Comparison of ENCODE assay signal across 7 mouse cellular contexts in the genomic region with DNA sequence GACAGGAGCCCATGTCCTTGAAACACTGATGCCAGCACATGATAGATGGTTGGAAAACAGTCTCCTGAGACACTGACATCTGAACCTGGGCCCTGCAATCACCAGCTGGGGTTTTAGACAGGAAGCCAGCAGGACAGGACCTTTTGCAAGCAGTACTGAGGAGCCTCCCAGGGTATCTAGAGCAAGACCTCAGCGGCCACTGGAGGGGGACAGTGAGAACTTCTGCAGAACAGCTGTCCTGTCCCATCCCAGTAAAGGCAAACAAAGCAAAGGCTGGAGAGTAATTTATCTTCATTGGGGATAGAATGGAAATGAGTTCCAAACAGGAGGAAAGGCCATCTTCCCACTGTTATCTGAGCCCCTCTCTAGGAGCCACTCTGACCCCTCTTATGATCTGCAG. TPM values are rescaled to one million over a fixed set of nuclear protein-coding genes. Genes with fewer than 3 reads are reported as not detected.
DNase-seq lines count a peak whose midpoint lies in the region; ATAC-seq and TF ChIP-seq lines count a peak whose summit lies in the region.

No protein-coding gene starts in this region.

- H3K27me3 ChIP-seq in lung, embryonic 14.5 days (ENCODE audit: insufficient read depth, low read length) = peaks cover 17% of the 10 kb centered on the region; the same call in 1 of the 2 replicates

- peak; percentile 17 to 43 for DNase-seq in urinary bladder, adult 18-20 months (ENCODE audit: low spot score in 2 of 2)
- DNase-seq in urinary bladder, postnatal 10 days (ENCODE audit: low spot score) = no peak
- peak; percentile 26 for DNase-seq in brain, adult 2 months (ENCODE audit: low read depth, low spot score)
- DNase-seq in heart, postnatal 4 days = peak; percentile 78
- DNase-seq in lung, embryonic 14.5 days = peak; percentile 78
- DNase-seq in testis, postnatal 10 days (ENCODE audit: low spot score) = peak; percentile 79
- no peak for DNase-seq in frontal cortex, postnatal 36 days (ENCODE audit: low spot score in 2 of 2)

- no peak for ATAC-seq in lung, embryonic 14.5 days (ENCODE audit: insufficient read depth)

- H3K36me3 ChIP-seq in lung, embryonic 14.5 days (ENCODE audit: insufficient read depth) = no peaks in the 10 kb centered on the region

- no peak overlapping the region for H3K4me2 ChIP-seq in lung, embryonic 14.5 days

- H3K4me3 ChIP-seq in lung, embryonic 14.5 days (ENCODE audit: low read depth, low read length) = no peak overlapping the region

- H3K9ac ChIP-seq in lung, embryonic 14.5 days = no peak overlapping the region

- TF ChIP-seq CTCF in lung, embryonic 14.5 days (IDR thresholded peaks at IDR 0.05; ENCODE audit: low read depth) = peak; percentile 69

- H3K9me3 ChIP-seq in lung, embryonic 14.5 days (ENCODE audit: low read depth, low read length) = no peaks in the 10 kb centered on the region

- 10% methylated on average over 1 of the region's 1 CpGs for WGBS in lung, embryonic 14.5 days

- no peak overlapping the region for H3K27ac ChIP-seq in lung, embryonic 14.5 days (ENCODE audit: low read depth)

- no peaks in the 10 kb centered on the region; the same call in 1 of the 2 replicates for H3K4me1 ChIP-seq in lung, embryonic 14.5 days (ENCODE audit: insufficient read depth)

RNA-seq across cellular contexts. Expression of a gene that starts 1.5 kb away (rescaled TPM):
- 10 to 100 TPM; 38.0 to 44.1 TPM for total RNA-seq in heart, postnatal 4 days (2021)
- 11.4 and 15.5 TPM in 2 replicates for polyA plus RNA-seq in lung, embryonic 14.5 days (2014; fragmentation: Nextera tagmentation; extraction: Ambion mirVana)

Comparison
In these comparisons a context has a peak if more than half of its experiments do, and no peak if none do; other contexts are left out.
1. DNase-seq: peak in urinary bladder, adult 18-20 months (2 of 2), brain, adult 2 months (single experiment), heart, postnatal 4 days (single experiment), lung, embryonic 14.5 days (single experiment) and testis, postnatal 10 days (single experiment); none in urinary bladder, postnatal 10 days (single experiment) and frontal cortex, postnatal 36 days (0 of 2).